Mouse (Mus musculus) G1E (cell line): Measurements from ENCODE around the gene Tob2.

Experiments used
- CTCF ChIP-seq: IDR thresholded peaks from 2 replicates; pipeline ENCODE4 v1.5.1; 2012; ENCODE audit warnings: low read depth, low read length, inconsistent platforms, mixed read lengths
- GATA1 ChIP-seq: IDR thresholded peaks from 2 replicates; pipeline ENCODE4 v1.6.1; 2012; ENCODE audit warnings: borderline replicate concordance, low read length, inconsistent platforms, mixed read lengths
- TAL1 ChIP-seq: conservative IDR thresholded peaks from 2 replicates; pipeline ENCODE4 v1.6.1; 2012; ENCODE audit warnings: low read depth, low read length, inconsistent platforms, mixed read lengths

DNA sequence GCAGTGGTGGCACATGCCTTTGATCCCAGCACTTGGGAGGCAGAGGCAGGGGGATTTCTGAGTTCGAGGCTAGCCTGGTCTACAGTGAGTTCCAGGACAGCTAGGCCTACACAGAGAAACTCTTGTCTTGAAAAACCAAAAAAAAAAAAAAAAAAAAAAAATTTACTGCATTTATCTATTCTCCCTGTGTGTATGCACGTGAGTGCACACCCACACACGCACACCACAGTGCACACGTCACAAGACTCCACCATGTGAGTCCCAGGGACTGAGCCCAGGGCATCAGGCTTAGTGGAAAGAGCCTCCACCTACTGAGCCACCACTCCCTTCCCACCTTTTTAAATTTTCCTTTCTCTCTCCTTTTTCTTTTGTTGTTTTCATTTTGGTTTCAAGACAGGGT lies 28.1 kb downstream of the Tob2 start:
- TF ChIP-seq TAL1 (no peak), CTCF (no peak), GATA1 (no peak)
